Mouse (Mus musculus) myocyte (in vitro differentiated cells): ENCODE results near the gene Cdkn2b. TPM values are rescaled to one million over a fixed set of nuclear protein-coding genes. Genes with fewer than 3 reads are reported as not detected.

Experiments used
- H3K27me3 ChIP-seq: one replicate; pipeline ENCODE4 v1.6.1; 2011; ENCODE audit not compliant: control insufficient read depth, insufficient read depth, insufficient read length
- H3K36me3 ChIP-seq: one replicate; pipeline ENCODE4 v1.6.1; 2011; ENCODE audit not compliant: control insufficient read depth, insufficient read depth
- H3K4me2 ChIP-seq: one replicate; pipeline ENCODE4 v1.6.1; 2011; ENCODE audit warnings: low read depth, control low read depth
- H3K4me3 ChIP-seq: one replicate; pipeline ENCODE4 v1.5.1; 2011; ENCODE audit warnings: mild to moderate bottlenecking, control low read depth, moderate library complexity
- H3K79me2 ChIP-seq: one replicate; pipeline ENCODE4 v1.6.1; 2011; ENCODE audit not compliant: control insufficient read depth, insufficient read depth
- H3ac ChIP-seq: one replicate; pipeline ENCODE4 v1.6.1; 2011; ENCODE audit not compliant: control insufficient read depth, insufficient read length
- CEBPB ChIP-seq: IDR thresholded peaks from 2 replicates; pipeline ENCODE4 v1.6.1; 2011; ENCODE audit warnings: mild to moderate bottlenecking, moderate library complexity; ENCODE audit not compliant: poor library complexity, insufficient read depth, severe bottlenecking
- E2F4 ChIP-seq: IDR thresholded peaks from one replicate; pipeline ENCODE4 v1.6.1; 2011; ENCODE audit warnings: mild to moderate bottlenecking, control low read depth, moderate library complexity; ENCODE audit not compliant: insufficient read depth
- MAX ChIP-seq: IDR thresholded peaks from one replicate; pipeline ENCODE4 v1.6.1; 2011; ENCODE audit warnings: low read depth, mild to moderate bottlenecking, control low read depth
- MYOD1 ChIP-seq, 3 experiments: IDR thresholded peaks; one replicate each; pipeline ENCODE4 v1.6.1; 2011; ENCODE audit warnings: control low read depth in 2 of 3, low read depth in 2 of 3, mild to moderate bottlenecking in 2 of 3, moderate library complexity in 1 of 3; ENCODE audit not compliant: insufficient read length in 2 of 3, control insufficient read depth in 1 of 3
- MYOG ChIP-seq, 3 experiments: IDR thresholded peaks; one replicate each; pipeline ENCODE4 v1.6.1; 2011; ENCODE audit warnings: control low read depth in 2 of 3, low read depth in 2 of 3, mild to moderate bottlenecking in 2 of 3; ENCODE audit not compliant: insufficient read length in 2 of 3, control insufficient read depth in 1 of 3, insufficient read depth in 1 of 3
- POLR2A ChIP-seq: IDR thresholded peaks from one replicate; pipeline ENCODE4 v1.6.1; 2011; ENCODE audit warnings: low read depth, mild to moderate bottlenecking, control low read depth, moderate library complexity; ENCODE audit not compliant: insufficient read length
- POLR2AphosphoS2 ChIP-seq: IDR thresholded peaks from one replicate; pipeline ENCODE4 v1.6.1; 2011; ENCODE audit warnings: low read depth, control low read depth; ENCODE audit not compliant: insufficient read length
- REST ChIP-seq: IDR thresholded peaks from one replicate; pipeline ENCODE4 v1.6.1; 2011; ENCODE audit warnings: mild to moderate bottlenecking, control low read depth, moderate library complexity; ENCODE audit not compliant: insufficient read depth, insufficient read length
- SRF ChIP-seq: IDR thresholded peaks from one replicate; pipeline ENCODE4 v1.6.1; 2011; ENCODE audit warnings: low read depth; ENCODE audit not compliant: control insufficient read depth, insufficient read length
- TCF12 ChIP-seq: IDR thresholded peaks from one replicate; pipeline ENCODE4 v1.6.1; 2011; ENCODE audit warnings: mild to moderate bottlenecking, control low read depth; ENCODE audit not compliant: poor library complexity, insufficient read depth, severe bottlenecking
- TCF3 ChIP-seq: IDR thresholded peaks from one replicate; pipeline ENCODE4 v1.6.1; 2011; ENCODE audit warnings: low read depth, control low read depth; ENCODE audit not compliant: insufficient read length
- USF1 ChIP-seq: IDR thresholded peaks from one replicate; pipeline ENCODE4 v1.6.1; 2011; ENCODE audit warnings: low read depth, mild to moderate bottlenecking, control low read depth, moderate library complexity
- polyA plus RNA-seq: library from polyadenylated mRNA; unstranded; fragments of >200 nt; fragmentation: generic; extraction: Trizol; gene quantifications from one replicate; pipeline ENCODE4 v1.2.1, GENCODE M21; 2012; ENCODE audit warnings: missing spikeins

The Cdkn2b gene
- polyA plus RNA-seq, 1 experiment, result not detected

- no peak overlapping the region for H3K4me3 ChIP-seq
- TF ChIP-seq E2F4 (no peak), MYOG (IDR thresholded peaks at IDR 0.05; ENCODE audit: control insufficient read depth in 1 of 3, insufficient read depth in 1 of 3, insufficient read length in 2 of 3, low read depth in 2 of 3) (no peak), CEBPB (no peak), MAX (no peak), TCF12 (no peak), POLR2AphosphoS2 (no peak), POLR2A (no peak), REST (no peak), USF1 (no peak), MYOD1 (IDR thresholded peaks at IDR 0.05; ENCODE audit: control insufficient read depth in 1 of 3, insufficient read length in 2 of 3, low read depth in 2 of 3) (no peak)
Measured at GRCm38 (mm10) chr4:89293516-89293915, 17.3 kb downstream of the Cdkn2b start.

GRCm38 (mm10) chr4:89289028-89289427 lies 21.8 kb downstream of the Cdkn2b start:
- Histone ChIP-seq H3K27me3 (no peaks in the 10 kb centered on the region), H3K79me2 (no peaks in the 10 kb centered on the region), H3K4me3 (no peak overlapping the region), H3K4me2 (no peak overlapping the region), H3K36me3 (no peaks in the 10 kb centered on the region), H3ac (no peak overlapping the region)
- TF ChIP-seq MYOD1 (IDR thresholded peaks at IDR 0.05; ENCODE audit: control insufficient read depth in 1 of 3, insufficient read length in 2 of 3, low read depth in 2 of 3) (no peak), MYOG (IDR thresholded peaks at IDR 0.05; ENCODE audit: control insufficient read depth in 1 of 3, insufficient read depth in 1 of 3, insufficient read length in 2 of 3, low read depth in 2 of 3) (no peak), MAX (no peak), USF1 (no peak), REST (no peak), SRF (no peak), POLR2AphosphoS2 (no peak), POLR2A (no peak), CEBPB (no peak), TCF3 (no peak)

More at GRCm38 (mm10) chr4:89293516-89293915, 17.3 kb downstream of the Cdkn2b start:
- H3K79me2 ChIP-seq, result no peaks in the 10 kb centered on the region
- no peaks in the 10 kb centered on the region for H3K36me3 ChIP-seq
- H3K4me2 ChIP-seq, result no peak overlapping the region
- no peaks in the 10 kb centered on the region for H3K27me3 ChIP-seq
- no peak overlapping the region for H3ac ChIP-seq

- H3K36me3 ChIP-seq, result no peaks in the 10 kb centered on the region
- H3K4me3 ChIP-seq, result no peak overlapping the region
- H3K4me2 ChIP-seq, result no peak overlapping the region
- no peak for TF ChIP-seq CEBPB
- no peak for TF ChIP-seq E2F4
- TF ChIP-seq POLR2A, result no peak
- no peak for TF ChIP-seq REST
- no peak for TF ChIP-seq MYOG (IDR thresholded peaks at IDR 0.05; ENCODE audit: control insufficient read depth in 1 of 3, insufficient read depth in 1 of 3, insufficient read length in 2 of 3, low read depth in 2 of 3)
- TF ChIP-seq MAX, result no peak
- no peak for TF ChIP-seq POLR2AphosphoS2
- no peak for TF ChIP-seq TCF3
- TF ChIP-seq SRF, result no peak
- TF ChIP-seq TCF12, result no peak
- no peak for TF ChIP-seq MYOD1 (IDR thresholded peaks at IDR 0.05; ENCODE audit: control insufficient read depth in 1 of 3, insufficient read length in 2 of 3, low read depth in 2 of 3)
- TF ChIP-seq USF1, result no peak
- H3K27me3 ChIP-seq, result no peaks in the 10 kb centered on the region
- no peaks in the 10 kb centered on the region for H3K79me2 ChIP-seq
- H3ac ChIP-seq, result no peak overlapping the region
Measured at GRCm38 (mm10) chr4:89286566-89286965, 24.3 kb downstream of the Cdkn2b start.

GRCm38 (mm10) chr4:89285688-89286087 lies 25.2 kb downstream of the Cdkn2b start:
- no peak overlapping the region for H3K4me2 ChIP-seq
- no peak overlapping the region for H3ac ChIP-seq
- TF ChIP-seq POLR2AphosphoS2 (no peak), TCF12 (no peak), USF1 (no peak), SRF (no peak), E2F4 (no peak), MYOG (IDR thresholded peaks at IDR 0.05; ENCODE audit: control insufficient read depth in 1 of 3, insufficient read depth in 1 of 3, insufficient read length in 2 of 3, low read depth in 2 of 3) (no peak), MYOD1 (IDR thresholded peaks at IDR 0.05; ENCODE audit: control insufficient read depth in 1 of 3, insufficient read length in 2 of 3, low read depth in 2 of 3) (no peak), MAX (no peak), POLR2A (no peak), TCF3 (no peak)
- H3K4me3 ChIP-seq, result no peak overlapping the region
- H3K27me3 ChIP-seq, result no peaks in the 10 kb centered on the region
- no peaks in the 10 kb centered on the region for H3K36me3 ChIP-seq
- H3K79me2 ChIP-seq, result no peaks in the 10 kb centered on the region

- no peaks in the 10 kb centered on the region for H3K36me3 ChIP-seq
- H3K4me3 ChIP-seq, result no peak overlapping the region
- H3K4me2 ChIP-seq, result no peak overlapping the region
- no peaks in the 10 kb centered on the region for H3K79me2 ChIP-seq
- no peak overlapping the region for H3ac ChIP-seq
- no peak for TF ChIP-seq MYOD1 (IDR thresholded peaks at IDR 0.05; ENCODE audit: control insufficient read depth in 1 of 3, insufficient read length in 2 of 3, low read depth in 2 of 3)
- TF ChIP-seq E2F4, result no peak
- no peak for TF ChIP-seq MYOG (IDR thresholded peaks at IDR 0.05; ENCODE audit: control insufficient read depth in 1 of 3, insufficient read depth in 1 of 3, insufficient read length in 2 of 3, low read depth in 2 of 3)
- no peak for TF ChIP-seq MAX
- H3K27me3 ChIP-seq, result no peaks in the 10 kb centered on the region
Measured at GRCm38 (mm10) chr4:89282661-89283060, 28.2 kb downstream of the Cdkn2b start.
